Mouse (Mus musculus) stomach, postnatal 0 days (tissue): ENCODE results near the gene Naxd.

ENCODE experiments used
- CTCF ChIP-seq: IDR thresholded peaks from 2 replicates; pipeline ENCODE4 v1.5.1; 2016; ENCODE audit warnings: antibody characterized with exemption, low read depth, mild to moderate bottlenecking, moderate library complexity
- EP300 ChIP-seq: optimal IDR thresholded peaks from 2 replicates; pipeline ENCODE3; 2016; ENCODE audit warnings: antibody characterized with exemption

- no peak for TF ChIP-seq CTCF
- TF ChIP-seq EP300, result no peak
These were observed 15.4 kb upstream of the Naxd start for GRCm38 (mm10) chr8:11481876-11482275.
